Mouse (Mus musculus) brown adipose tissue, adult 24 weeks (tissue): ENCODE measurements at regions not wholly inside any gene's neighbourhood (a gene's known extent, or its start where the extent isn't known, plus 50 kb on each side); places are given as distances from the start of the nearest gene placed in this dataset.
"Not testable (repeated sequence)": the region's sequence is repeated elsewhere in the genome, so short reads cannot be mapped to it uniquely, and the experiment has no call there.

Experiments
- H3K27ac ChIP-seq: fragments of 200-500 bp; replicated peaks from 2 replicates; pipeline ENCODE4 v1.5.1; 2012; ENCODE audit warnings: low read depth, mild to moderate bottlenecking, low read length
- H3K4me1 ChIP-seq: fragments of 200-500 bp; 2 replicates; pipeline ENCODE4 v1.6.1; 2012; ENCODE audit warnings: low read length, mixed read lengths; ENCODE audit not compliant: control insufficient read depth, insufficient read depth, insufficient read length
- H3K4me3 ChIP-seq: fragments of 200-500 bp; 2 replicates; pipeline ENCODE4 v1.5.1; 2012; ENCODE audit warnings: low read depth, mild to moderate bottlenecking, low read length, moderate library complexity; ENCODE audit not compliant: insufficient read depth

- Histone ChIP-seq H3K4me3 (no peak overlapping the region), H3K27ac (no peak overlapping the region), H3K4me1 (no peaks in the 10 kb centered on the region)
These were observed 327.4 kb downstream of the Eipr1 start for GRCm38 (mm10) chr12:29079011-29079410.

GRCm38 (mm10) chr12:29083426-29084221, 332.0 kb downstream of the Eipr1 start:
- H3K4me3 ChIP-seq, result no peak overlapping the region
- no peak overlapping the region for H3K27ac ChIP-seq
- no peaks in the 10 kb centered on the region for H3K4me1 ChIP-seq

GRCm38 (mm10) chr12:29087245-29087644, 335.6 kb downstream of the Eipr1 start:
- not testable (repeated sequence) for H3K4me3 ChIP-seq, H3K27ac ChIP-seq, H3K4me1 ChIP-seq

- H3K4me1 ChIP-seq, result no peaks in the 10 kb centered on the region
- H3K4me3 ChIP-seq, result no peak overlapping the region
- H3K27ac ChIP-seq, result no peak overlapping the region
These were observed 338.0 kb downstream of the Eipr1 start for GRCm38 (mm10) chr12:29089634-29090033.

- no peaks in the 10 kb centered on the region for H3K4me1 ChIP-seq
- no peak overlapping the region for H3K4me3 ChIP-seq
- no peak overlapping the region for H3K27ac ChIP-seq
These were observed 338.8 kb downstream of the Eipr1 start for GRCm38 (mm10) chr12:29090451-29090850.

DNA sequence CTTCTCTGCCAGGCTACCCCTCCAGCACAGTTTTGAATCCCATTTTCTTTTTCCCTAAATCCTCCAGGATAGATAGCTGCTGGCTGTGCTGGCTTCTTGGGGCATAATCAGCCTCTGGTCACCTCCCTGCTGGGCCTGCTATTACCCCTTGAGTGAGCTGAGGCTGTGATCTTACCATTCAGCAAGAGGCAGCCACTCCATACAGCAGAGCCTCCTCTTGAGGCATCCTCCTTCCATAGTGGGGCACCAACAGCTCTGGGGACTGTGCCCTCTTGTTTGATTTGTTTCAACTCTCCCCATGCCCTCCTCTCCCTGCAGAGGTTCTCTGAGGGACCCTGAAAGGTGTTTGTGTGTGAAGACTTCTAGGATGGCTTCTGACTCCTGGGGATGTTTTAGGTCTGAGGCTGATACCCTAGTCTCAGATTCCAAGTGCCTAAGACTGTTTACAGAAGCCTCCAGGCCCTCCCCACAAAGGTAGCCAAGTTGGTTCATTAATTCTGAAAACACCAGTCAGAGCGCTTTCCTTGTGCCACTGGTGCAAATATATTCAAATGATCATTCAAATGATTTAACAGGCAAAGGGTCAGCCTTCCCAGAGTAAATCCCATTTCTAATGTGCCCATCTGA, 343.9 kb downstream of the Eipr1 start:
- Histone ChIP-seq H3K4me1 (no peaks in the 10 kb centered on the region), H3K27ac (no peak overlapping the region), H3K4me3 (no peak overlapping the region)

- Histone ChIP-seq H3K4me3 (no peak overlapping the region), H3K4me1 (no peaks in the 10 kb centered on the region), H3K27ac (no peak overlapping the region)
These were observed 344.7 kb downstream of the Eipr1 start for GRCm38 (mm10) chr12:29096033-29096913.

GRCm38 (mm10) chr12:29100042-29100570, 348.5 kb downstream of the Eipr1 start:
- H3K4me3 ChIP-seq, result no peak overlapping the region
- H3K27ac ChIP-seq, result no peak overlapping the region
- H3K4me1 ChIP-seq, result no peaks in the 10 kb centered on the region

DNA sequence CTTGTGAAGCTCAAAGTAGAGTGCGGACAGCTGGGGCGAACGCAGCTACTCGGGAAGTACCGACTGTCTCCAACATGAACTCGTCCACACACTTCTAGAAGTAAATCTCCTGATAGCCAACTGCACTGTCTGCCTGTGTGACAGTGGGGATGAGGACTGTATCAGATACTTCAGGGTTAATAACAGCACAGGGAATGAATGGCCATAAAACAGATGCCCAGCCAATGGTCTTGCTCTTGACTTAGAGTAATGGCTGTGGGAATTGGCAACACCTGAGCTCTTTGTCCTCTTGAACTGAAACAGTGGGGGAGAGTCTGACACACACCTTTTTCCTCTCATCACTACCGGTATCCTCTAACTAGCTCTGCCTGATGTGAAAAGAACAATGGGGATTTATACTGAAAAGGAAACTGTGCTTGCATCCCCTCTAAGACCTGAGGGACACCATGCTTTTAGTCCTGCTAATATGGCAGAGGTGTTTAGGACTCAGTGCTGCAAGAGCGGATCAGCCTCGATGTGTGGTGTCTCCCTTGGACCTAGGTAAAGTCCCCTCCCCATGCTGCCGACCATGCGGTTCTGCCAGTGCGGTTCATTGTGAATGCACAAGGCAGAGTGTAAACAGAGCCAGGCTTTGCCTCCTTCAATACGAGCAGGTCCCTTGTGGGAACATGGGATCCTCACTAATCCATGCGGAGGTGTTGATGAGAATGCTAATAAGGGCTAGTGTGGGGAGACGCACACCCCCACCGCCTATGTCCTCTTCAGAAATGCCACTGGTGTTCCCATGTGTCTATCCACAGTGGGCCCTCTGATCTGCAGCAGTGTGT, 355.5 kb downstream of the Eipr1 start:
- Histone ChIP-seq H3K4me3 (no peak overlapping the region), H3K27ac (no peak overlapping the region), H3K4me1 (no peaks in the 10 kb centered on the region)

GRCm38 (mm10) chr12:29107720-29108051, 356.1 kb downstream of the Eipr1 start:
- no peak overlapping the region for H3K4me3 ChIP-seq
- H3K27ac ChIP-seq, result no peak overlapping the region
- no peaks in the 10 kb centered on the region for H3K4me1 ChIP-seq

- H3K27ac ChIP-seq, result no peak overlapping the region
- H3K4me3 ChIP-seq, result no peak overlapping the region
- no peaks in the 10 kb centered on the region for H3K4me1 ChIP-seq
These were observed 366.7 kb downstream of the Eipr1 start for GRCm38 (mm10) chr12:29118336-29118735.

DNA sequence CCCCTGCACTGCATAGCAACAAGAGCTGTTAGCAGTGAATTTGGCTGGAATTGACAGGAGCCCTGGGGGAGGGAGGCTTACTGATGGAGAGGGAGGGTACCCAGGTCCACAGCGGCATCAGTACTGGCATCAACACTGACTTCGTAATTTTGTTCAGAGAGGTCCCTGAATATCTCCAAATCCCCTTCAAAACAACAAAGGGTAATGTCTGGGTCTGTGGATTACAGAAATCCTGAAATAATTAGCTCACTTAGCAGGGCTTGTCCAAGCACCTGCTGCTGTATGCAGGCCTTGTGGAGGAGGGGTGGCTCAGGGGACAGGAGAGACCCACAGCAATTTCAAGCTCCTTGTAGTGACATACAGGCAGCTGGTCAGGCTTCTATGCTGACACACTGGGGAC, 369.6 kb downstream of the Eipr1 start:
- no peak overlapping the region for H3K27ac ChIP-seq
- no peak overlapping the region for H3K4me3 ChIP-seq
- no peaks in the 10 kb centered on the region for H3K4me1 ChIP-seq

- no peak overlapping the region for H3K27ac ChIP-seq
- no peaks in the 10 kb centered on the region for H3K4me1 ChIP-seq
- no peak overlapping the region for H3K4me3 ChIP-seq
These were observed 371.3 kb downstream of the Eipr1 start for GRCm38 (mm10) chr12:29122931-29123330.

DNA sequence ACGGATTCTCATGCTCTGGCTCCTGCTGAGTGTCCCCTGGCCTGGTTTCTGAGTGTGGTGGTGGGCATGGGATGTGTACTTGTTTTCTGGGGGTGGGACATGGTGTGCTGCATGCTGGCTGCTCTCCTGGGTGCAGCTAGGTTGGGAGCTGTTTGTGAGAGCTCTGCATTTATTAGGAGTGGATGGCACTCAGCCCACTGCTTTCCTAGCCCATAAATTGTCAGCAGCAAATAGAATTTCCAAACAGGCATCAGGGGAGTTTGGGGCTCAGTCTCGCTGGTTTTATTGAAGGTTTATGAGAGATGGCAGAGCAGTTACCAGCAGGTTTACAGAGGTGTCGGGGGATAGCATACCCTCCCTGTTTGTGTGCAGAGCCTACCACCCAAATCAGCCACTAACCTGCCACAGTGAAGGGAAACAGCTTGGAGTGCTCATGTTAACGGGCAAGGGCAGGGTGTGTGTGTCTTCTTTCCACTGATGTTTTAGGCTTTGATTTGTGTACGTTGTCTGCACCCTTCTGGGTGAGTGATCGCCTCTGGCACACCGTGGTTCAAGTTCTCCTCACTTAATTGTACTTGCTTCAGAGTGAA, 372.6 kb downstream of the Eipr1 start:
- Histone ChIP-seq H3K27ac (no peak overlapping the region), H3K4me3 (no peak overlapping the region)

More for the DNA sequence above, 372.6 kb downstream of the Eipr1 start:
- H3K4me1 ChIP-seq, result no peaks in the 10 kb centered on the region
